Comparison of ENCODE assay signal across 8 mouse cellular contexts in the genomic region with DNA sequence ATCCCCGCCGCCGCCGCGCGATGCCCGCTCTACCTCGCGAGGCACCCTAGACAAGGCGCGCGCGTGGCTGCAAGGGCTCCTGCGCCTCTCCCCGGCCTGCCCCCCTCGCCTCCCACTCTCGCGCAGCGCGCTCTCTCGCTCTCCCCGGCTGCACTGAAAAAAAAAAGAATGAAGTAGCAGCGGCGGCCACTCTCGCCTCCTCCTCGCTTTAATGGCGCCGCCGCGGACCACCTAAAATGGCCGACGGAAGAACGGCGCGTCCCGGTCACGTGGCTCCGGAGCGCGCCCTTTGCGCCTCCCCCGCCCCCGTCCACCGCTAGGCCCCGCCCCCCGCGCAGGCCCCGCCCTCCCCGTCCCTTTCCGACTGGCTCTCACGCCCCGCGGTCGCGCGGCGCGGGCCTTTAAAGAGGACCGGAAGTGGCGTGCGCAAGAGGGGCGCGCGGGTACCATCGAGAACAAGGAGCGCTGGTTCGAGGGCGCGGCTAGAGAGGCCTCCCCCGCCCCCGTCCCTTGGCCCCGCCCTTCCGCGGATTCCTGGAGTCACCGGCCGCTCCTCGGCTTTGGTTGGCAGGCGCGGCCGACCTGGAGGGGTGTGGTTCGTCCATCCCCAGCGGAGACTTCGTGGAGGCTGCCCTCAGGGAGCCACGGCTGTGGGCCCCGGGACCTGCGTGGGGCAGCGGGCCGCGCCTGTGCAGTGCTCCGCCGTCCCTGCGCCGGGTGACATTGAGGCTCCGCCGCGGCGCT. TPM values are rescaled to one million over a fixed set of nuclear protein-coding genes. Genes with fewer than 3 reads are reported as not detected.
A peak's percentile ranks its signal among the peaks of the same experiment; 100 is the strongest.
DNase-seq lines count a peak whose midpoint lies in the region; ATAC-seq and TF ChIP-seq lines count a peak whose summit lies in the region.

Gene Hnrnpd, minus strand, starts transcription at position 240 of the 744 bp plus-strand sequence.
Gene 4930524J08Rik, plus strand, starts transcription at position 363 of the 744 bp plus-strand sequence.

- peak within 1 kb of the TSS; percentile 94 for H3K9ac ChIP-seq in forebrain, embryonic 15.5 days (replicated peaks)
- peak within 1 kb of the TSS; percentile 95 for H3K9ac ChIP-seq in neural tube, embryonic 14.5 days (replicated peaks; ENCODE audit: low read depth, low read length)

- intact Hi-C loops in heart, postnatal 25 days (cut with DNase I) = loop anchor here (2.0 to 10.0 kb wide), 2 partner anchors 60 to 446 kb away; partner anchors contain the start of genes Enoph1 and Hnrnpdl

- no peaks in the 10 kb centered on the region for H3K9me3 ChIP-seq in G1E (replicated peaks)
- H3K9me3 ChIP-seq in forebrain, embryonic 15.5 days = no peaks in the 10 kb centered on the region
- H3K9me3 ChIP-seq in neural tube, embryonic 14.5 days (ENCODE audit: control insufficient read depth, low read length) = no peaks in the 10 kb centered on the region

- peak; percentile 63 for TF ChIP-seq POLR2A in testis, adult 2 months (IDR thresholded peaks at IDR 0.05; ENCODE audit: control insufficient read depth, low read depth, low read length)

- under 1% methylated on average over 94 of the region's 97 CpGs for WGBS in forebrain, embryonic 15.5 days
- under 1% methylated on average over 74 of the region's 97 CpGs for WGBS in neural tube, embryonic 14.5 days

- ATAC-seq in G1E (ENCODE audit: extremely low read depth, insufficient number of reproducible peaks, low FRiP score, poor library complexity, severe bottlenecking) = peak; percentile 76
- peak; percentile 97 for ATAC-seq in forebrain, embryonic 15.5 days (replicated peaks)
- ATAC-seq in neural tube, embryonic 14.5 days (ENCODE audit: low read depth) = peak; percentile 98

- TF ChIP-seq CTCF in G1E (IDR thresholded peaks at IDR 0.05; ENCODE audit: low read depth, low read length) = no peak
- TF ChIP-seq CTCF in testis, adult 2 months (IDR thresholded peaks at IDR 0.05; ENCODE audit: control insufficient read depth, insufficient read depth, insufficient replicate concordance, low read depth, low read length) = no peak

- peak within 1 kb of the TSS; percentile 89 for H3K4me3 ChIP-seq in G1E (ENCODE audit: low read depth, low read length)
- H3K4me3 ChIP-seq in forebrain, embryonic 15.5 days = peak within 1 kb of the TSS; percentile 58
- peak within 1 kb of the TSS; percentile 81 for H3K4me3 ChIP-seq in neural tube, embryonic 14.5 days (ENCODE audit: low read depth, low read length)
- peak within 1 kb of the TSS; percentile 96 for H3K4me3 ChIP-seq in testis, adult 2 months (ENCODE audit: control insufficient read depth, low read depth, low read length)

- peaks cover 30% of the 10 kb centered on the region for H3K4me1 ChIP-seq in G1E (ENCODE audit: insufficient read depth, low read depth, low read length)
- H3K4me1 ChIP-seq in forebrain, embryonic 15.5 days = peaks cover 36% of the 10 kb centered on the region
- peaks cover 27% of the 10 kb centered on the region for H3K4me1 ChIP-seq in neural tube, embryonic 14.5 days (ENCODE audit: control insufficient read depth, insufficient read depth, low read length)
- H3K4me1 ChIP-seq in testis, adult 2 months (ENCODE audit: control insufficient read depth, insufficient read depth, low read length) = peaks cover 8% of the 10 kb centered on the region

- DNase-seq in G1E (ENCODE audit: low spot score) = peak; percentile 88
- DNase-seq in cerebellum, adult 11-12 months = peak; percentile 97
- DNase-seq in heart, postnatal 25 days (ENCODE audit: low spot score) = peak; percentile 90
- DNase-seq in layer of hippocampus, adult 18-20 months (ENCODE audit: low spot score in 2 of 2) = peak; percentile 91 to 94
- DNase-seq in lung, adult 18-20 months = peak; percentile 96 to 97

- no peaks in the 10 kb centered on the region for H3K27me3 ChIP-seq in G1E (ENCODE audit: insufficient read depth, low read length)
- no peaks in the 10 kb centered on the region for H3K27me3 ChIP-seq in forebrain, embryonic 15.5 days
- no peaks in the 10 kb centered on the region for H3K27me3 ChIP-seq in neural tube, embryonic 14.5 days (ENCODE audit: control insufficient read depth, insufficient read depth, low read length)
- H3K27me3 ChIP-seq in testis, adult 2 months (ENCODE audit: control insufficient read depth, insufficient read depth, low read length) = no peaks in the 10 kb centered on the region

- H3K36me3 ChIP-seq in G1E (replicated peaks) = peaks cover 22% of the 10 kb centered on the region
- H3K36me3 ChIP-seq in forebrain, embryonic 15.5 days = no peaks in the 10 kb centered on the region
- no peaks in the 10 kb centered on the region for H3K36me3 ChIP-seq in neural tube, embryonic 14.5 days (ENCODE audit: control insufficient read depth, insufficient read depth, low read length)
- H3K36me3 ChIP-seq in testis, adult 2 months (ENCODE audit: control insufficient read depth, insufficient read depth, low read length) = no peaks in the 10 kb centered on the region

- peak within 1 kb of the TSS; percentile 99 for H3K27ac ChIP-seq in forebrain, embryonic 15.5 days (replicated peaks)
- peak within 1 kb of the TSS; percentile 97 for H3K27ac ChIP-seq in neural tube, embryonic 14.5 days (ENCODE audit: low read depth, low read length)
- peak within 1 kb of the TSS; percentile 98 for H3K27ac ChIP-seq in testis, adult 2 months (ENCODE audit: control insufficient read depth, insufficient read depth, low read depth, low read length)

- H3K4me2 ChIP-seq in forebrain, embryonic 15.5 days (replicated peaks) = peak within 1 kb of the TSS; percentile 68
- peak within 1 kb of the TSS; percentile 94 for H3K4me2 ChIP-seq in neural tube, embryonic 14.5 days (ENCODE audit: low read depth, low read length)

RNA-seq across cellular contexts. Expression of gene Hnrnpd, which starts in this region (rescaled TPM):
- total RNA-seq in G1E (2014; fragmentation: Nextera tagmentation) = 231 and 261 TPM in 2 replicates
- 56.5 and 75.0 TPM in 2 replicates for total RNA-seq in G1E (2017)
- polyA plus RNA-seq in G1E (2012) = 434 and 614 TPM in 2 replicates
- 242 and 245 TPM in 2 replicates for polyA plus RNA-seq in forebrain, embryonic 15.5 days (2015; fragmentation: Nextera tagmentation; extraction: Ambion mirVana)
- total RNA-seq in heart, postnatal 25 days (2021) = 10 to 100 TPM; 71.1 to 80.9 TPM
- 100 to 1,000 TPM; 207 to 224 TPM for total RNA-seq in layer of hippocampus, adult 18-20 months (2021)
- 96.8 and 116 TPM in 2 replicates for polyA plus RNA-seq in neural tube, embryonic 14.5 days (2014; fragmentation: Nextera tagmentation; extraction: Ambion mirVana)
- polyA plus RNA-seq in testis, adult 2 months (2012; rRNA removed) = 19.3 and 28.3 TPM in 2 replicates

RNA-seq across cellular contexts. Expression of gene 4930524J08Rik, which starts in this region (rescaled TPM):
- total RNA-seq in G1E (2014; fragmentation: Nextera tagmentation) (not detected in 2 replicates), G1E (2017) (1.5 and 2.4 TPM in 2 replicates)
- polyA plus RNA-seq in G1E (2012) = 7.0 and 7.6 TPM in 2 replicates
- 2.3 and 4.5 TPM in 2 replicates for polyA plus RNA-seq in forebrain, embryonic 15.5 days (2015; fragmentation: Nextera tagmentation; extraction: Ambion mirVana)
- under 1 TPM; 0.60 to 0.95 TPM for total RNA-seq in heart, postnatal 25 days (2021)
- total RNA-seq in layer of hippocampus, adult 18-20 months (2021) = 1 to 10 TPM; 1.2 to 1.6 TPM
- polyA plus RNA-seq in neural tube, embryonic 14.5 days (2014; fragmentation: Nextera tagmentation; extraction: Ambion mirVana) = 3.7 and 5.3 TPM in 2 replicates
- 14.1 and 17.2 TPM in 2 replicates for polyA plus RNA-seq in testis, adult 2 months (2012; rRNA removed)

Comparison
In these comparisons a context has a peak if more than half of its experiments do, and no peak if none do; other contexts are left out.
1. Peak in every context shown above with its lines: DNase-seq, ATAC-seq, H3K4me3 ChIP-seq and H3K27ac ChIP-seq.